In genomic region chr2:33642650-33643458, GRCm38 (mm10) we compare ENCODE assay signal across 8 mouse cellular contexts. TPM values are rescaled to one million over a fixed set of nuclear protein-coding genes. Genes with fewer than 3 reads are reported as not detected.
DNase-seq lines count a peak whose midpoint lies in the region; ATAC-seq and TF ChIP-seq lines count a peak whose summit lies in the region.

No protein-coding gene starts in this region.

- H3K4me3 ChIP-seq in CH12.LX (replicated peaks in 1 of 3; ENCODE audit: low read depth in 2 of 3, low read length in 2 of 3, poor library complexity in 1 of 3) = no peak overlapping the region
- peak overlapping the region; percentile 6; the same call in 1 of the 2 replicates for H3K4me3 ChIP-seq in forebrain, embryonic 14.5 days (ENCODE audit: low read depth, low read length)
- H3K4me3 ChIP-seq in liver, embryonic 15.5 days (replicated peaks) = no peak overlapping the region
- H3K4me3 ChIP-seq in neural tube, embryonic 15.5 days (replicated peaks) = peak overlapping the region; percentile 42

- H3K27me3 ChIP-seq in CH12.LX (replicated peaks) = peaks cover 54% of the 10 kb centered on the region
- H3K27me3 ChIP-seq in forebrain, embryonic 14.5 days (replicated peaks; ENCODE audit: control insufficient read depth, insufficient read depth, low read length) = peaks cover 98% of the 10 kb centered on the region
- H3K27me3 ChIP-seq in liver, embryonic 15.5 days = peaks cover 100% of the 10 kb centered on the region
- H3K27me3 ChIP-seq in neural tube, embryonic 15.5 days (replicated peaks) = peaks cover 84% of the 10 kb centered on the region

- TF ChIP-seq RAD21 in CH12.LX (IDR thresholded peaks at IDR 0.05; ENCODE audit: low read depth, low read length) = peak; percentile 39

- no peaks in the 10 kb centered on the region for H3K36me3 ChIP-seq in CH12.LX (replicated peaks in 1 of 2; ENCODE audit: control insufficient read depth in 1 of 2, insufficient read depth in 1 of 2, low read length in 1 of 2)
- H3K36me3 ChIP-seq in forebrain, embryonic 14.5 days (ENCODE audit: control insufficient read depth, insufficient read depth, low read length) = no peaks in the 10 kb centered on the region
- H3K36me3 ChIP-seq in liver, embryonic 15.5 days (replicated peaks) = no peaks in the 10 kb centered on the region
- no peaks in the 10 kb centered on the region for H3K36me3 ChIP-seq in neural tube, embryonic 15.5 days

- no peak overlapping the region for H3K4me2 ChIP-seq in CH12.LX (ENCODE audit: insufficient read depth, low read depth, poor library complexity, severe bottlenecking)
- peak overlapping the region; percentile 14; the same call in 1 of the 2 replicates for H3K4me2 ChIP-seq in forebrain, embryonic 14.5 days (ENCODE audit: low read length)
- H3K4me2 ChIP-seq in liver, embryonic 15.5 days = peak overlapping the region; percentile 7; the same call in 1 of the 2 replicates
- peak overlapping the region; percentile 58 for H3K4me2 ChIP-seq in neural tube, embryonic 15.5 days

- peaks cover 0 to 7% of the 10 kb centered on the region in 2 experiments; a peak in 2 of 4 replicates for H3K4me1 ChIP-seq in CH12.LX (ENCODE audit: control insufficient read depth in 1 of 2, insufficient read depth in 2 of 2)
- H3K4me1 ChIP-seq in forebrain, embryonic 14.5 days (ENCODE audit: control insufficient read depth, insufficient read depth, low read length) = peaks cover 5% of the 10 kb centered on the region; the same call in 1 of the 2 replicates
- no peaks in the 10 kb centered on the region; the same call in 1 of the 2 replicates for H3K4me1 ChIP-seq in liver, embryonic 15.5 days (replicated peaks)
- H3K4me1 ChIP-seq in neural tube, embryonic 15.5 days = peaks cover 36% of the 10 kb centered on the region

- H3K79me2 ChIP-seq in CH12.LX (replicated peaks; ENCODE audit: control insufficient read depth, extremely low read depth, insufficient read depth, poor library complexity, severe bottlenecking) = no peaks in the 10 kb centered on the region

- dilution Hi-C loops in CH12.LX (cut with MboI; ENCODE audit: extremely low pct_ligation_motif_present, extremely low pct_unique_long_range_greater_than_20kb, low sequenced_read_pairs) = no loop called here

- no peak for DNase-seq in CH12.LX (ENCODE audit: extremely low read depth)
- DNase-seq in cerebellum, adult 11 months = peak; percentile 71
- peak; percentile 83 for DNase-seq in forebrain, embryonic 14.5 days (ENCODE audit: low spot score)
- DNase-seq in heart, postnatal 10 days = peak; percentile 79 to 85
- DNase-seq in kidney, postnatal 36 days = peak; percentile 62 to 87
- DNase-seq in testis, postnatal 14 days (ENCODE audit: low spot score) = peak; percentile 78

- no peak overlapping the region for H3K27ac ChIP-seq in CH12.LX (ENCODE audit: insufficient read depth, low read depth)
- H3K27ac ChIP-seq in forebrain, embryonic 14.5 days (ENCODE audit: low read depth, low read length) = no peak overlapping the region
- H3K27ac ChIP-seq in liver, embryonic 15.5 days (replicated peaks) = no peak overlapping the region
- H3K27ac ChIP-seq in neural tube, embryonic 15.5 days (replicated peaks) = peak overlapping the region; percentile 84

- no peak for TF ChIP-seq EP300 in CH12.LX (IDR thresholded peaks at IDR 0.05; ENCODE audit: low read length)

- TF ChIP-seq CTCF in CH12.LX (conservative IDR thresholded peaks at IDR 0.05 in 1 of 2, IDR thresholded peaks at IDR 0.05 in 1 of 2; ENCODE audit: low read depth in 2 of 2, low read length in 2 of 2) = peak in 1 of 2 experiments; percentile 53; a peak in 2 of 4 replicates

- TF ChIP-seq POLR2A in CH12.LX (IDR thresholded peaks at IDR 0.05; ENCODE audit: low read depth, low read length) = no peak

- H3K9me3 ChIP-seq in CH12.LX (replicated peaks; ENCODE audit: low read length) = peaks cover 41% of the 10 kb centered on the region
- no peaks in the 10 kb centered on the region for H3K9me3 ChIP-seq in forebrain, embryonic 14.5 days (replicated peaks; ENCODE audit: control insufficient read depth, low read length)
- no peaks in the 10 kb centered on the region for H3K9me3 ChIP-seq in liver, embryonic 15.5 days (replicated peaks)
- no peaks in the 10 kb centered on the region for H3K9me3 ChIP-seq in neural tube, embryonic 15.5 days (replicated peaks)

- WGBS in forebrain, embryonic 14.5 days = under 1% methylated on average over 42 of the region's 42 CpGs
- WGBS in liver, embryonic 15.5 days (ENCODE audit: insufficient replicate concordance) = 3% methylated on average over 42 of the region's 42 CpGs
- 2% methylated on average over 42 of the region's 42 CpGs for WGBS in neural tube, embryonic 15.5 days

- intact Hi-C loops in heart, postnatal 10 days (cut with DNase I) = loop anchor here (1.0 kb wide), 2 partner anchors 84 to 156 kb away; no protein-coding TSS in a partner anchor

- H3K9ac ChIP-seq in CH12.LX (ENCODE audit: insufficient read depth, low read depth) = no peak overlapping the region
- no peak overlapping the region for H3K9ac ChIP-seq in forebrain, embryonic 14.5 days (ENCODE audit: low read length)
- no peak overlapping the region for H3K9ac ChIP-seq in liver, embryonic 15.5 days
- peak overlapping the region; percentile 50 for H3K9ac ChIP-seq in neural tube, embryonic 15.5 days (replicated peaks)

- ATAC-seq in forebrain, embryonic 14.5 days = peak; percentile 59
- no peak for ATAC-seq in liver, embryonic 15.5 days (ENCODE audit: insufficient read depth)
- peak; percentile 62 for ATAC-seq in neural tube, embryonic 15.5 days (ENCODE audit: low FRiP score)

- in situ Hi-C loops in CH12.LX (cut with MboI; ENCODE audit: low pct_ligation_motif_present, low pct_unique_long_range_greater_than_20kb, low sequenced_read_pairs) = no loop called here

TF ChIP-seq in CH12.LX, 34 proteins besides CTCF, POLR2A, EP300 and RAD21:
- TF ChIP-seq USF2 (conservative IDR thresholded peaks at IDR 0.05; ENCODE audit: low read depth, low read length) (no peak), SMC3 (IDR thresholded peaks at IDR 0.05; ENCODE audit: low read depth, low read length) (peak; percentile 44)

RNA-seq across cellular contexts. Expression of gene Lmx1b, which starts 2.5 kb away (rescaled TPM):
- total RNA-seq in CH12.LX (2012; rRNA removed) (not detected in 2 replicates), CH12.LX (2014; rRNA removed) (not detected in 2 replicates)
- polyA plus RNA-seq in CH12.LX (2012; ENCODE audit: insufficient read length, low read depth) = not detected in 2 replicates
- 0.34 and 0.40 TPM in 2 replicates for polyA plus RNA-seq in forebrain, embryonic 14.5 days (2014; fragmentation: Nextera tagmentation; extraction: Ambion mirVana)
- not detected for total RNA-seq in heart, postnatal 10 days (2021)
- not detected in 2 replicates for polyA plus RNA-seq in liver, embryonic 15.5 days (2015; fragmentation: Nextera tagmentation; extraction: Ambion mirVana)
- 7.9 and 8.5 TPM in 2 replicates for polyA plus RNA-seq in neural tube, embryonic 15.5 days (2015; fragmentation: Nextera tagmentation; extraction: Ambion mirVana)

Comparison
In these comparisons a context has a peak if more than half of its experiments do, and no peak if none do; other contexts are left out.
1. H3K4me3 ChIP-seq: peak in forebrain, embryonic 14.5 days (single experiment) and neural tube, embryonic 15.5 days (single experiment); none in CH12.LX (0 of 3) and liver, embryonic 15.5 days (single experiment).